ENCODE assay signal across 31 mouse cellular contexts in the genomic region with DNA sequence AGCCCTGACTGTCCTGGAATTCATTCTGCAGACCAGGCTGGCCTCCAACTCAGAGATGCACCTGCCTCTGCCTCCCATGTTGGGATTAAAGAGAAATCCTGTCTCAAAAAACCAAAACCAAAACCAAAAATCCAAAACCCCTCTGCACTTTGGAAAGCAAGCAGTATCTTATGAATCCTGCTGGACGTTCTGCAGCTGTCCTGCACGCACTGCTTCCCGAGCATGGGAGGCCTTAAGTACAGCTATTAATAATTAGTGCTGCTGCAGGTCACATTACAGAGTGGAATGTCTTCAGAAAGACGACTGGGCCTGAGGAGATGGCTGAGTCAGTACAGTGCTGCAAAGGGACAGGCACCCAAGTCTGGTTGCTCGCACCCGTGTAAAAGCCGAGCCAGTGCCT.
"Had no signal": no experiment of that assay in that cellular context is flagged by ENCODE, and none has a peak within 500 bp of the region (broad histone marks: within the 10 kb centered on the region; RNA-seq: fewer than 3 reads in every experiment).

No protein-coding gene starts in this region.

- H3K27me3 ChIP-seq: heart, embryonic 12.5 days; heart, embryonic 13.5 days; heart, embryonic 15.5 days; hindbrain, embryonic 12.5 days; hindbrain, embryonic 13.5 days; hindbrain, embryonic 15.5 days; intestine, embryonic 15.5 days; kidney, embryonic 15.5 days had no signal

- H3K36me3 ChIP-seq: hindbrain, embryonic 15.5 days had no signal

- H3K9me3 ChIP-seq: heart, embryonic 12.5 days; heart, embryonic 13.5 days; heart, embryonic 15.5 days; hindbrain, embryonic 10.5 days; hindbrain, embryonic 12.5 days; hindbrain, embryonic 13.5 days; hindbrain, embryonic 15.5 days; intestine, embryonic 15.5 days; kidney, embryonic 15.5 days had no signal

- H3K4me3 ChIP-seq: heart, embryonic 12.5 days; heart, embryonic 13.5 days; heart, embryonic 15.5 days; hindbrain, embryonic 10.5 days; hindbrain, embryonic 12.5 days; hindbrain, embryonic 13.5 days; hindbrain, embryonic 15.5 days; intestine, embryonic 15.5 days; kidney, embryonic 15.5 days; layer of hippocampus, adult 2 months; left cerebral cortex, adult 2 months had no signal

- H3K4me1 ChIP-seq: hindbrain, embryonic 10.5 days; hindbrain, embryonic 12.5 days; hindbrain, embryonic 13.5 days; hindbrain, embryonic 15.5 days had no signal

- H3K4me2 ChIP-seq: heart, embryonic 11.5 days; heart, embryonic 12.5 days; heart, embryonic 13.5 days; heart, embryonic 15.5 days; hindbrain, embryonic 12.5 days; hindbrain, embryonic 13.5 days; hindbrain, embryonic 14.5 days; hindbrain, embryonic 15.5 days; intestine, embryonic 15.5 days; kidney, embryonic 15.5 days had no signal

- DNase-seq: heart, postnatal 10 days; heart, postnatal 14 days; heart, postnatal 36 days; heart, postnatal 4 days; kidney, adult 11 months; kidney, adult 18-20 months; kidney, adult 2 months; kidney, adult 8-10 months; kidney, adult 9 months; kidney, postnatal 10 days; kidney, postnatal 14 days; kidney, postnatal 25 days; kidney, postnatal 36 days; kidney, postnatal 4 days; layer of hippocampus, adult 9-11 months; layer of hippocampus, postnatal 36 days had no signal

- H3K27ac ChIP-seq: heart, embryonic 13.5 days; heart, embryonic 15.5 days; hindbrain, embryonic 10.5 days; hindbrain, embryonic 12.5 days; hindbrain, embryonic 13.5 days; hindbrain, embryonic 14.5 days; hindbrain, embryonic 15.5 days; hindbrain, postnatal 0 days; intestine, embryonic 15.5 days; kidney, embryonic 15.5 days; kidney, postnatal 0 days; layer of hippocampus, adult 2 months; left cerebral cortex, adult 2 months had no signal
